Mouse (Mus musculus): ENCODE results near the gene 6430571L13Rik. TPM values are rescaled to one million over a fixed set of nuclear protein-coding genes. Genes with fewer than 3 reads are reported as not detected.

Gene 6430571L13Rik
- polyA plus RNA-seq (2015; fragmentation: Nextera tagmentation; extraction: Ambion mirVana), result 0.28 TPM in 1 of 2 replicates, not detected in the other

GRCm38 (mm10) chr9:107340267-107340859 is at the start of gene 6430571L13Rik:
TSS of gene 6430571L13Rik (plus strand) at chr9:107340602.

GRCm38 (mm10) chr9:107296016-107296040 is 44.6 kb upstream of the 6430571L13Rik start, which contains the start of gene Cish:
TSS of gene Cish (plus strand) at chr9:107296026.

GRCm38 (mm10) chr9:107338172-107338883 is 2.1 kb upstream of the 6430571L13Rik start, which contains the start of gene Hemk1:
TSS of gene Hemk1 (minus strand) at chr9:107338350.

GRCm38 (mm10) chr9:107399491-107399971 is 59.1 kb downstream of the 6430571L13Rik start, which contains the start of gene Cacna2d2:
TSS of gene Cacna2d2 (plus strand) at chr9:107399612.

Other genes starting within 250 kb of the 6430571L13Rik start
- gene Dock3, start 108.7 kb upstream of the 6430571L13Rik start, polyA plus RNA-seq (2015; fragmentation: Nextera tagmentation; extraction: Ambion mirVana), result 0.22 TPM in 1 of 2 replicates, not detected in the other
- gene Mapkapk3, start 50.7 kb upstream of the 6430571L13Rik start, polyA plus RNA-seq (2015; fragmentation: Nextera tagmentation; extraction: Ambion mirVana), result 16.2 and 20.7 TPM in 2 replicates
- 6.8 and 8.7 TPM in 2 replicates for gene Cish, start 44.6 kb upstream of the 6430571L13Rik start, polyA plus RNA-seq (2015; fragmentation: Nextera tagmentation; extraction: Ambion mirVana)
- gene Hemk1, start 2.3 kb upstream of the 6430571L13Rik start, polyA plus RNA-seq (2015; fragmentation: Nextera tagmentation; extraction: Ambion mirVana), result 3.8 and 3.9 TPM in 2 replicates
- 0.20 and 0.23 TPM in 2 replicates for gene Cacna2d2, start 59.0 kb downstream of the 6430571L13Rik start, polyA plus RNA-seq (2015; fragmentation: Nextera tagmentation; extraction: Ambion mirVana)
- 18.2 and 21.5 TPM in 2 replicates for gene Tmem115, start 193.3 kb downstream of the 6430571L13Rik start, polyA plus RNA-seq (2015; fragmentation: Nextera tagmentation; extraction: Ambion mirVana)
- 14.9 and 16.8 TPM in 2 replicates for gene Cyb561d2, start 201.6 kb downstream of the 6430571L13Rik start, polyA plus RNA-seq (2015; fragmentation: Nextera tagmentation; extraction: Ambion mirVana)
- 12.4 and 12.5 TPM in 2 replicates for gene Nprl2, start 201.6 kb downstream of the 6430571L13Rik start, polyA plus RNA-seq (2015; fragmentation: Nextera tagmentation; extraction: Ambion mirVana)
- gene Zmynd10, start 206.7 kb downstream of the 6430571L13Rik start, polyA plus RNA-seq (2015; fragmentation: Nextera tagmentation; extraction: Ambion mirVana), result not detected in 2 replicates
- 32.9 and 34.1 TPM in 2 replicates for gene Rassf1, start 211.0 kb downstream of the 6430571L13Rik start, polyA plus RNA-seq (2015; fragmentation: Nextera tagmentation; extraction: Ambion mirVana)
- gene Tusc2, start 222.7 kb downstream of the 6430571L13Rik start, polyA plus RNA-seq (2015; fragmentation: Nextera tagmentation; extraction: Ambion mirVana), result 38.6 and 39.5 TPM in 2 replicates
- 28.4 and 28.8 TPM in 2 replicates for gene Hyal2, start 227.3 kb downstream of the 6430571L13Rik start, polyA plus RNA-seq (2015; fragmentation: Nextera tagmentation; extraction: Ambion mirVana)
- gene Hyal1, start 236.3 kb downstream of the 6430571L13Rik start, polyA plus RNA-seq (2015; fragmentation: Nextera tagmentation; extraction: Ambion mirVana), result 6.8 and 6.9 TPM in 2 replicates
- gene Naa80, start 238.3 kb downstream of the 6430571L13Rik start, polyA plus RNA-seq (2015; fragmentation: Nextera tagmentation; extraction: Ambion mirVana), result 18.5 and 20.0 TPM in 2 replicates
- gene Hyal3, start 240.2 kb downstream of the 6430571L13Rik start, polyA plus RNA-seq (2015; fragmentation: Nextera tagmentation; extraction: Ambion mirVana), result 1.8 and 2.4 TPM in 2 replicates
- 146 and 158 TPM in 2 replicates for gene Ifrd2, start 247.0 kb downstream of the 6430571L13Rik start, polyA plus RNA-seq (2015; fragmentation: Nextera tagmentation; extraction: Ambion mirVana)